Mouse (Mus musculus): ENCODE data around the gene Sgsm3. TPM values are rescaled to one million over a fixed set of nuclear protein-coding genes. Genes with fewer than 3 reads are reported as not detected.
A peak's percentile ranks its signal among the peaks of the same experiment; 100 is the strongest.
"Not testable (repeated sequence)": the region's sequence is repeated elsewhere in the genome, so short reads cannot be mapped to it uniquely, and the experiment has no call there.

Gene Sgsm3
- total RNA-seq (2021) = 10 to 100 TPM; 65.3 to 71.1 TPM
- long read RNA-seq, experiment 1, transcript Sgsm3-208 (22 exons, 2,997 nt) = major isoform, 46 of 80 reads
- long read RNA-seq, experiment 1, partial matches to known transcripts = 6 of 80 reads
- long read RNA-seq, experiment 1, other reads (novel, unspliced or antisense) = 27 of 80 reads
- long read RNA-seq, experiment 2, transcript Sgsm3-208 (22 exons, 2,997 nt) = major isoform, 58 of 94 reads
- long read RNA-seq, experiment 2, partial matches to known transcripts = 6 of 94 reads
- long read RNA-seq, experiment 2, other reads (novel, unspliced or antisense) = 30 of 94 reads

- peak; percentile 81 to 82 for DNase-seq (ENCODE audit: low spot score in 2 of 2)
These were observed at the start of gene Sgsm3 for GRCm38 (mm10) chr15:80977620-80978334. Sgsm3 (plus strand) TSS chr15:80977765.

DNA sequence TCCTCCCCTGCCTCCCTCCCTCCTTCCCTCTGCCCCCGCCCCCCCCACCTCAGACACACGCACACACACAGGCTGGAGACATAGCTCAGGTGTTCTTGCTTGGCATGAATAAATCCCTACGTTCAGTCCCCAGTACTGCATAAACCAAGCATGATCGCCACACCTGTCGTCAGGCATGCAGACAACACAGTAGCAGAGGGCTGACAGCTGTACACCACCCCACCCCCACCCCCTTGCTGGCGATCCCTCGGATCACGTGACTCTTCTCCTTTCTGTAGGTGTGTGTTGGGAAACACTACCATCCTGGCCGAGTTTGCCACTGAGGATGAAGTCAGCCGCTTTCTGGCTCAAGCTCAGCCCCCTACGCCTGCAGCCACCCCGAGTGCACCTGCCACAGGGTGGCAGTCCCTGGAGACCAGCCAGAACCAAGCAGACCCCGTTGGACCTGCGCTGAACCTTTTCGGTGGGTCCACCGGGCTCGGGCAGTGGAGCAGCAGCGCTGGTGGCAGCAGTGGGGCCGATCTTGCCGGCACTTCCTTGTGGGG lies 48.7 kb upstream of the Sgsm3 start:
- no peak for DNase-seq (ENCODE audit: low spot score in 2 of 2)

DNA sequence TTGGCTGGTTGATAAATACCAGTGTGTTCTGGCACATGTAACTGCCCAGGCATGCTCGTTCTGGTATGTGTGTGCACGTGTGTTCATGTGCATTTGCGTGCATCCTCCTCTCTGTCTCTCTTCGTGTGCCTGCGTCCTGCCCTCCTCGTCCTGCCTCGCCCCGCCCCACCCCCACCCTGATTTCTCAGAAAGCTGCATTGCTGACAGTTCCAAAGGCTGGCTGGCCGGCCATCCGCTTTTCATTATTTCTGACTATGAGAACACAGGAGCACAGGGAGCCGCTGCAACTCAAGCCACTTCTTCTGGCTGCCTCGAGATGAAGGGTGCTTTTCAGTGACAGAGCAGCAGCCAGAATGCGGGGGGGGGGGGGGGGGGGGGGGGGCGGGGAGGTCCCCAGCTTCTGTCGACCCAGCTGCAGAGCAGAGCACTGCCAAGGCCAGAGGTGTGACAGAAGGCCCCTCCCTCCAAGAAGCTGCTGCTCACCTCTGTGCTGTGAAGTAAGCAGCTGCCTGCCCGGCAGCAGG lies 47.5 kb upstream of the Sgsm3 start:
- no peak for DNase-seq (ENCODE audit: low spot score in 2 of 2)

- DNase-seq (ENCODE audit: low spot score in 2 of 2) = not testable (repeated sequence)
These were observed 46.8 kb upstream of the Sgsm3 start for GRCm38 (mm10) chr15:80930676-80931320.

GRCm38 (mm10) chr15:80931345-80931960 lies 46.1 kb upstream of the Sgsm3 start:
- DNase-seq (ENCODE audit: low spot score in 2 of 2) = no peak

DNA sequence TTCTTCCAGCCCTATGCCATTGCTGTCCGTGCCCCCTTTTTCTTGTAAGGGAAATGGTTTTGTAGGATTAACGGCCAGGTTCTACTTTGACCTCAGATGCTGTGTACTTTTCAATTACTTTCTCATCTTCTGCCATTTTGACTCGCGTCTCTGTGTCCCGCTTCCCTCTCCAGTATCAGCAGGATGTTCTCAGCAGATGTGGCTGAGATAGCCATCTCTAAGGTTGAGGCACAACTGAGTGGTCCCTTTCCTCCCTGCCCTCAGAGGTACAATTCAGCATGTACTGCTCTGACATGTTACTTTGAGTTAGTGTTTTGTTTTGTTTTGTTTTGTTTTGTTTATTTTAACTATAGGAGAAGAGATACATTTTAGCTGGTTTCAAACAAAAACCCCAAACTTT lies 42.7 kb upstream of the Sgsm3 start:
- no peak for DNase-seq (ENCODE audit: low spot score in 2 of 2)

GRCm38 (mm10) chr15:80936686-80937085 lies 40.9 kb upstream of the Sgsm3 start:
- no peak for DNase-seq (ENCODE audit: low spot score in 2 of 2)

DNA sequence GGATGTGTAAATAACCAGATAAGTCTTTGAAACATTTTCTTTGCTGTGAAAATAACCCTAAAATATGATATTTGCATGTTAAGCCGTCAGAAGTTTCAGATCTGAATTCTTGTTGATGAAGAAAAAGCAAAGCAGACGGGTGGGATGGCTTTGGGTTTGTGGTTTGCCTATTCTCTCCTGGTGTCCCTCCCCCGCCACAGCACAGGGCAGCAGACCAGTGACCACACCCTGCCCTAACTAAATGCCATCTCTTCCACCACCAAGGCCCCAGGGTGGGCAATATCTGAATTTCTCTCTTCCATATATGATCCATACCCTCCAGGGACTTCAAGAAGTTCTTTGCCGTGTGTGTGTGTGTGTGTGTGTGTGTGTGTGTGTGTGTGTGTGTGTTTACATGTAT lies 39.0 kb upstream of the Sgsm3 start:
- no peak for DNase-seq (ENCODE audit: low spot score in 2 of 2)

- DNase-seq (ENCODE audit: low spot score in 2 of 2) = no peak
These were observed 38.2 kb upstream of the Sgsm3 start for GRCm38 (mm10) chr15:80939401-80939800.

GRCm38 (mm10) chr15:80941468-80942040 lies 36.0 kb upstream of the Sgsm3 start:
- no peak for DNase-seq (ENCODE audit: low spot score in 2 of 2)

GRCm38 (mm10) chr15:80945851-80946250 lies 31.7 kb upstream of the Sgsm3 start:
- DNase-seq (ENCODE audit: low spot score in 2 of 2) = peak in 1 of 2 experiments; percentile 35

- DNase-seq (ENCODE audit: low spot score in 2 of 2) = peak; percentile 88 to 89
These were observed 29.1 kb upstream of the Sgsm3 start, which contains the start of gene Adsl for GRCm38 (mm10) chr15:80948145-80949135. Adsl (plus strand) TSS chr15:80948490.

GRCm38 (mm10) chr15:80949431-80949830 lies 28.1 kb upstream of the Sgsm3 start:
- no peak for DNase-seq (ENCODE audit: low spot score in 2 of 2)

DNA sequence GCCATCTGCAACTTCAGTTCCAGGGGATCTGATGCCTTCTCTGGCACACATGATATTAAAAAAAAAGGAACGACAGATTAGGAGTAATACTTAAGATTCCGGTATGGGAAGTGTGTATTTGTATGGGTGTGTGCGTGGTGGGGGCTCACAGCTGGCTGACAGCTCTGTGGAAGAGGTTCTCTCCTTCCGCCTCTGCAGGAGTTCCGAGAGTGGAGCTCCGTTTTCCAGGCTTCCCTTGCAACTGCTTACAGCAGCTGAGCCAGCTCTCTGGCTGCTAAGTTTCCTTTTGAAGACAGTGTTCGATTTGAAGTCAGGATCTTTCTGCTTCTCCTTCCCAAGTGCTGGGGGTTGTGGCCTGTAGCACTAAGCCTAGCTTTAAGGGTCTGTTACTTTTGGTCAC lies 27.5 kb upstream of the Sgsm3 start:
- no peak for DNase-seq (ENCODE audit: low spot score in 2 of 2)

GRCm38 (mm10) chr15:80953971-80954370 lies 23.6 kb upstream of the Sgsm3 start:
- DNase-seq (ENCODE audit: low spot score in 2 of 2) = no peak

GRCm38 (mm10) chr15:80954861-80955260 lies 22.7 kb upstream of the Sgsm3 start:
- DNase-seq (ENCODE audit: low spot score in 2 of 2) = no peak

DNA sequence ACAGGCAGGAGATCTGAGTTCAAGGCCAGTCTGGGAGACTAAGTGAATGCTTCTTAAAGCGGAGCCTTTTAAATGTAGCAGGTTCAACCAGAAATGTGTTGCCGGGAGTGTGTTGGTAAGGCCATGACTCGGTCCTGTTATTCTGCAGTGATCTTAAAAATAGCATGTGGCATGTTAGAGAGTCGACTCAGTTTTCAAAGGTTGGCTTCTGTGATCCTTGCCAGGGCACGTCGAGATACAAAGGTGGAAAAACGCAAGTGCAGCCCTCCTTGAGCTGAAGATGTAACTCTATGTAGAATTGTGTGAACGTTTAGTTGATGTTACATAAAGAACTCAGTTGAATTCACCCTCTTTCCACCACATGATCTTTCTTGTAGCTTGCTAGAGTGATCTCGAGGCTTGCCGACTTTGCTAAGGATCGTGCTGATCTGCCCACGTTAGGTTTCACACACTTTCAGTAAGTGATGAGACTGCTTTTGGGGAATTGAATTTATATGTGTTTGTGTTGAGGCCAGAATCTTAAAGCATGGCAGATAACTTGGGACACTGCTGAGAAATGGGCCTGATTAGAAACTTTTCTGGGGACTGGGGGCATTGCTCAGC lies 21.6 kb upstream of the Sgsm3 start:
- no peak for DNase-seq (ENCODE audit: low spot score in 2 of 2)

GRCm38 (mm10) chr15:80969371-80969770 lies 8.2 kb upstream of the Sgsm3 start:
- no peak for DNase-seq (ENCODE audit: low spot score in 2 of 2)

DNA sequence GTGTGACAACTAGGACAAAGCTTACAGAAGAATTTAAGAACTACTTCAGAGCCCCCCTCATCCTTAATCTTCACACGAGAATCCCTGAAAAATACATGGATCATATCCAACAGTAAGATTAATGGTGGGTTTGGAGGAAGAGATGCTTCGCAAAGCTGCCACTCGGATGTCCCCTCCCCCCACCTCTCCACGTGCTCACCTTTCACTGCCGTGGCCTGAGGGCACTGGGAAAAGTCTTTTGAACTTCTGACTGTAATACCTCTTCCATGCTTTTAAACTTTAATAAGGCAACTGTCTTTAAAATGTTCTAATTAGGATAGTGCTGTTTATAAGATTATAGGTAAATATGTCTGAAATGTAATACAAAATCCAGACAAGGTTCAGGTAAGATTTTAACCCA lies 3.3 kb upstream of the Sgsm3 start:
- no peak for DNase-seq (ENCODE audit: low spot score in 2 of 2)
